Mouse (Mus musculus): ENCODE measurements around the gene Abhd4. TPM values are rescaled to one million over a fixed set of nuclear protein-coding genes. Genes with fewer than 3 reads are reported as not detected.
A peak's percentile ranks its signal among the peaks of the same experiment; 100 is the strongest.

Gene Abhd4
- polyA plus RNA-seq (2014; fragmentation: Nextera tagmentation; extraction: Ambion mirVana), result 27.6 and 28.2 TPM in 2 replicates

- Histone ChIP-seq H3K27me3 (replicated peaks; ENCODE audit: control insufficient read depth, insufficient read depth, low read length) (no peaks in the 10 kb centered on the region), H3K4me3 (ENCODE audit: low read depth, low read length) (peak within 1 kb of the TSS; percentile 90), H3K4me2 (peak within 1 kb of the TSS; percentile 83), H3K4me1 (replicated peaks; ENCODE audit: control insufficient read depth, insufficient read depth, low read length) (peaks cover 19% of the 10 kb centered on the region), H3K9ac (ENCODE audit: low read depth, low read length) (peak within 1 kb of the TSS; percentile 83), H3K27ac (ENCODE audit: low read depth, low read length) (peak within 1 kb of the TSS; percentile 86), H3K9me3 (ENCODE audit: control insufficient read depth, low read length) (no peaks in the 10 kb centered on the region), H3K36me3 (ENCODE audit: control insufficient read depth, insufficient read depth, low read length) (peaks cover 3% of the 10 kb centered on the region; the same call in 1 of the 2 replicates)
- under 1% methylated on average over 39 of the region's 39 CpGs for WGBS
- peak; percentile 94 for DNase-seq (ENCODE audit: low spot score)
- ATAC-seq (replicated peaks; ENCODE audit: low FRiP score), result peak; percentile 99
Observed at GRCm38 (mm10) chr14:54253741-54254291, at the start of gene Abhd4, which contains the start of gene Dad1. TSS of gene Abhd4 (plus strand) at chr14:54254188. TSS of gene Dad1 (minus strand) at chr14:54254104.

GRCm38 (mm10) chr14:54204311-54204710 is 49.7 kb upstream of the Abhd4 start:
- Histone ChIP-seq H3K27me3 (replicated peaks; ENCODE audit: control insufficient read depth, insufficient read depth, low read length) (no peaks in the 10 kb centered on the region), H3K4me1 (replicated peaks; ENCODE audit: control insufficient read depth, insufficient read depth, low read length) (peaks cover 19% of the 10 kb centered on the region), H3K9me3 (ENCODE audit: control insufficient read depth, low read length) (no peaks in the 10 kb centered on the region), H3K36me3 (ENCODE audit: control insufficient read depth, insufficient read depth, low read length) (no peaks in the 10 kb centered on the region), H3K9ac (ENCODE audit: low read depth, low read length) (no peak overlapping the region), H3K27ac (ENCODE audit: low read depth, low read length) (no peak overlapping the region), H3K4me3 (ENCODE audit: low read depth, low read length) (no peak overlapping the region), H3K4me2 (peak overlapping the region; percentile 29; the same call in 1 of the 2 replicates)
- DNase-seq (ENCODE audit: low spot score) (no peak), ATAC-seq (replicated peaks; ENCODE audit: low FRiP score) (peak; percentile 96)
- WGBS, result 28% methylated on average over 8 of the region's 8 CpGs

- no peak overlapping the region for H3K4me3 ChIP-seq (ENCODE audit: low read depth, low read length)
- ATAC-seq (replicated peaks; ENCODE audit: low FRiP score) (no peak), DNase-seq (ENCODE audit: low spot score) (no peak)
- no peak overlapping the region for H3K9ac ChIP-seq (ENCODE audit: low read depth, low read length)
- H3K9me3 ChIP-seq (ENCODE audit: control insufficient read depth, low read length), result no peaks in the 10 kb centered on the region
- 78% methylated on average over 4 of the region's 4 CpGs for WGBS
- no peaks in the 10 kb centered on the region for H3K27me3 ChIP-seq (replicated peaks; ENCODE audit: control insufficient read depth, insufficient read depth, low read length)
- H3K4me2 ChIP-seq, result no peak overlapping the region; the same call in 1 of the 2 replicates
- H3K36me3 ChIP-seq (ENCODE audit: control insufficient read depth, insufficient read depth, low read length), result no peaks in the 10 kb centered on the region
- H3K27ac ChIP-seq (ENCODE audit: low read depth, low read length), result no peak overlapping the region
- H3K4me1 ChIP-seq (replicated peaks; ENCODE audit: control insufficient read depth, insufficient read depth, low read length), result peaks cover 19% of the 10 kb centered on the region
Observed at GRCm38 (mm10) chr14:54204786-54205185, 49.2 kb upstream of the Abhd4 start.

- no peaks in the 10 kb centered on the region for H3K9me3 ChIP-seq (ENCODE audit: control insufficient read depth, low read length)
- no peaks in the 10 kb centered on the region for H3K27me3 ChIP-seq (replicated peaks; ENCODE audit: control insufficient read depth, insufficient read depth, low read length)
- WGBS, result 47% methylated on average over 6 of the region's 6 CpGs
- H3K36me3 ChIP-seq (ENCODE audit: control insufficient read depth, insufficient read depth, low read length), result no peaks in the 10 kb centered on the region
- no peak overlapping the region for H3K27ac ChIP-seq (ENCODE audit: low read depth, low read length)
- ATAC-seq (replicated peaks; ENCODE audit: low FRiP score), result no peak
- no peak for DNase-seq (ENCODE audit: low spot score)
- H3K9ac ChIP-seq (ENCODE audit: low read depth, low read length), result no peak overlapping the region
- no peak overlapping the region for H3K4me3 ChIP-seq (ENCODE audit: low read depth, low read length)
- no peak overlapping the region for H3K4me2 ChIP-seq
- H3K4me1 ChIP-seq (replicated peaks; ENCODE audit: control insufficient read depth, insufficient read depth, low read length), result peaks cover 19% of the 10 kb centered on the region
Observed at GRCm38 (mm10) chr14:54205904-54206303, 48.1 kb upstream of the Abhd4 start.

- peaks cover 19% of the 10 kb centered on the region for H3K4me1 ChIP-seq (replicated peaks; ENCODE audit: control insufficient read depth, insufficient read depth, low read length)
- DNase-seq (ENCODE audit: low spot score), result no peak
- H3K4me2 ChIP-seq, result no peak overlapping the region
- ATAC-seq (replicated peaks; ENCODE audit: low FRiP score), result no peak
- H3K27ac ChIP-seq (ENCODE audit: low read depth, low read length), result no peak overlapping the region
- H3K9me3 ChIP-seq (ENCODE audit: control insufficient read depth, low read length), result no peaks in the 10 kb centered on the region
- no peak overlapping the region for H3K4me3 ChIP-seq (ENCODE audit: low read depth, low read length)
- H3K36me3 ChIP-seq (ENCODE audit: control insufficient read depth, insufficient read depth, low read length), result no peaks in the 10 kb centered on the region
- WGBS, result 73% methylated on average over 5 of the region's 5 CpGs
- no peaks in the 10 kb centered on the region for H3K27me3 ChIP-seq (replicated peaks; ENCODE audit: control insufficient read depth, insufficient read depth, low read length)
- H3K9ac ChIP-seq (ENCODE audit: low read depth, low read length), result no peak overlapping the region
Observed at GRCm38 (mm10) chr14:54206309-54206708, 47.7 kb upstream of the Abhd4 start.

- DNase-seq (ENCODE audit: low spot score) (no peak), ATAC-seq (replicated peaks; ENCODE audit: low FRiP score) (no peak)
- H3K4me1 ChIP-seq (replicated peaks; ENCODE audit: control insufficient read depth, insufficient read depth, low read length), result peaks cover 19% of the 10 kb centered on the region
- H3K27me3 ChIP-seq (replicated peaks; ENCODE audit: control insufficient read depth, insufficient read depth, low read length), result peaks cover 3% of the 10 kb centered on the region; the same call in 1 of the 2 replicates
- no peak overlapping the region for H3K9ac ChIP-seq (ENCODE audit: low read depth, low read length)
- H3K27ac ChIP-seq (ENCODE audit: low read depth, low read length), result no peak overlapping the region
- no peaks in the 10 kb centered on the region for H3K9me3 ChIP-seq (ENCODE audit: control insufficient read depth, low read length)
- no peaks in the 10 kb centered on the region for H3K36me3 ChIP-seq (ENCODE audit: control insufficient read depth, insufficient read depth, low read length)
- no peak overlapping the region for H3K4me2 ChIP-seq
- WGBS, result 64% methylated on average over 15 of the region's 15 CpGs
- H3K4me3 ChIP-seq (ENCODE audit: low read depth, low read length), result no peak overlapping the region
Observed at GRCm38 (mm10) chr14:54206750-54207550, 47.0 kb upstream of the Abhd4 start.

- H3K9me3 ChIP-seq (ENCODE audit: control insufficient read depth, low read length), result no peaks in the 10 kb centered on the region
- ATAC-seq (replicated peaks; ENCODE audit: low FRiP score), result no peak
- H3K36me3 ChIP-seq (ENCODE audit: control insufficient read depth, insufficient read depth, low read length), result no peaks in the 10 kb centered on the region
- H3K9ac ChIP-seq (ENCODE audit: low read depth, low read length), result no peak overlapping the region
- H3K4me2 ChIP-seq, result no peak overlapping the region
- peaks cover 3% of the 10 kb centered on the region; the same call in 1 of the 2 replicates for H3K27me3 ChIP-seq (replicated peaks; ENCODE audit: control insufficient read depth, insufficient read depth, low read length)
- H3K27ac ChIP-seq (ENCODE audit: low read depth, low read length), result no peak overlapping the region
- WGBS, result 69% methylated on average over 5 of the region's 5 CpGs
- DNase-seq (ENCODE audit: low spot score), result no peak
- H3K4me1 ChIP-seq (replicated peaks; ENCODE audit: control insufficient read depth, insufficient read depth, low read length), result peaks cover 19% of the 10 kb centered on the region
- H3K4me3 ChIP-seq (ENCODE audit: low read depth, low read length), result no peak overlapping the region
Observed at GRCm38 (mm10) chr14:54207924-54208323, 46.1 kb upstream of the Abhd4 start.

GRCm38 (mm10) chr14:54208741-54209140 is 45.2 kb upstream of the Abhd4 start:
- 71% methylated on average over 6 of the region's 6 CpGs for WGBS
- H3K9me3 ChIP-seq (ENCODE audit: control insufficient read depth, low read length), result no peaks in the 10 kb centered on the region

More at GRCm38 (mm10) chr14:54208741-54209140, 45.2 kb upstream of the Abhd4 start:
- Histone ChIP-seq H3K9ac (ENCODE audit: low read depth, low read length) (no peak overlapping the region), H3K27me3 (replicated peaks; ENCODE audit: control insufficient read depth, insufficient read depth, low read length) (peaks cover 3% of the 10 kb centered on the region; the same call in 1 of the 2 replicates), H3K4me1 (replicated peaks; ENCODE audit: control insufficient read depth, insufficient read depth, low read length) (peaks cover 14% of the 10 kb centered on the region), H3K36me3 (ENCODE audit: control insufficient read depth, insufficient read depth, low read length) (no peaks in the 10 kb centered on the region), H3K4me2 (no peak overlapping the region), H3K4me3 (ENCODE audit: low read depth, low read length) (no peak overlapping the region), H3K27ac (ENCODE audit: low read depth, low read length) (no peak overlapping the region)
- DNase-seq (ENCODE audit: low spot score) (no peak), ATAC-seq (replicated peaks; ENCODE audit: low FRiP score) (no peak)

All from liver, embryonic 11.5 days (tissue).